Mouse (Mus musculus) CH12.LX (cell line): ENCODE data around the gene Rasgef1c. TPM values are rescaled to one million over a fixed set of nuclear protein-coding genes. Genes with fewer than 3 reads are reported as not detected.
A peak's percentile ranks its signal among the peaks of the same experiment; 100 is the strongest.

Source experiments
- DNase-seq: peaks from one replicate; pipeline ENCODE4 v3.0.0-alpha.2; 2013; ENCODE audit errors: extremely low read depth
- H3K27ac ChIP-seq: 2 replicates; pipeline ENCODE4 v1.5.1; 2012; ENCODE audit warnings: low read depth, mild to moderate bottlenecking, control low read depth, moderate library complexity; ENCODE audit not compliant: insufficient read depth
- H3K27me3 ChIP-seq: replicated peaks from 2 replicates; pipeline ENCODE3; 2012; ENCODE audit warnings: inconsistent platforms
- H3K36me3 ChIP-seq, 2 experiments: replicated peaks in 1 of 2; 2 replicates each; pipeline versions ENCODE3 to v1.6.1; 2012; ENCODE audit warnings: inconsistent platforms in 1 of 2, low read length in 1 of 2, mild to moderate bottlenecking in 1 of 2, mixed read lengths in 1 of 2, moderate library complexity in 1 of 2; ENCODE audit not compliant: control insufficient read depth in 1 of 2, insufficient read depth in 1 of 2
- H3K4me1 ChIP-seq, 2 experiments: 2 replicates each; pipeline ENCODE4 v1.6.1; 2012; ENCODE audit warnings: inconsistent platforms in 1 of 2, moderate library complexity in 1 of 2; ENCODE audit not compliant: insufficient read depth in 2 of 2, control insufficient read depth in 1 of 2
- H3K4me2 ChIP-seq: 2 replicates; pipeline ENCODE4 v1.6.1; 2012; ENCODE audit warnings: low read depth, mild to moderate bottlenecking, control low read depth; ENCODE audit not compliant: poor library complexity, insufficient read depth, severe bottlenecking
- H3K4me3 ChIP-seq, 3 experiments: fragments of 150-350 bp in 1 of 3; sonication (generic) in 1 of 3; replicated peaks in 1 of 3; 2 replicates each; pipeline versions ENCODE3 to v1.5.1; 2011 to 2012; ENCODE audit warnings: low read depth in 2 of 3, low read length in 2 of 3, mild to moderate bottlenecking in 2 of 3, moderate library complexity in 2 of 3, control low read depth in 1 of 3, improper control_type of control experiment in 1 of 3, inconsistent platforms in 1 of 3, mixed read lengths in 1 of 3; ENCODE audit not compliant: poor library complexity in 1 of 3
- H3K79me2 ChIP-seq: replicated peaks from 2 replicates; pipeline ENCODE4 v1.6.1; 2012; ENCODE audit warnings: mild to moderate bottlenecking, moderate library complexity; ENCODE audit not compliant: control insufficient read depth, poor library complexity, insufficient read depth, severe bottlenecking; ENCODE audit errors: extremely low read depth
- H3K9ac ChIP-seq: 2 replicates; pipeline ENCODE4 v1.6.1; 2012; ENCODE audit warnings: low read depth, mild to moderate bottlenecking, control low read depth, moderate library complexity; ENCODE audit not compliant: insufficient read depth
- H3K9me3 ChIP-seq: replicated peaks from 2 replicates; pipeline ENCODE3; 2012; ENCODE audit warnings: low read length, inconsistent platforms, mixed read lengths
- CTCF ChIP-seq, 2 experiments: IDR thresholded peaks in 1 of 2; conservative IDR thresholded peaks in 1 of 2; 2 replicates each; pipeline ENCODE4 v1.5.1; 2011 to 2012; ENCODE audit warnings: low read depth in 2 of 2, low read length in 2 of 2, improper control_type of control experiment in 1 of 2, inconsistent platforms in 1 of 2, mild to moderate bottlenecking in 1 of 2, moderate library complexity in 1 of 2
- ETS1 ChIP-seq: conservative IDR thresholded peaks from 2 replicates; pipeline ENCODE4 v1.6.1; 2012; ENCODE audit warnings: low read depth, mild to moderate bottlenecking, inconsistent platforms, low read length, improper control_type of control experiment, moderate library complexity
- JUND ChIP-seq: conservative IDR thresholded peaks from 2 replicates; pipeline ENCODE4 v1.6.1; 2011; ENCODE audit warnings: low read depth, low read length, improper control_type of control experiment
- MAX ChIP-seq: IDR thresholded peaks from 2 replicates; pipeline ENCODE4 v1.6.1; 2011; ENCODE audit warnings: low read length, improper control_type of control experiment
- POLR2AphosphoS2 ChIP-seq: IDR thresholded peaks from 2 replicates; pipeline ENCODE4 v1.6.1; 2011; ENCODE audit warnings: low read depth, low read length, improper control_type of control experiment
- RAD21 ChIP-seq: IDR thresholded peaks from 2 replicates; pipeline ENCODE4 v1.6.1; 2011; ENCODE audit warnings: low read depth, mild to moderate bottlenecking, low read length, improper control_type of control experiment, moderate library complexity
- SMC3 ChIP-seq: IDR thresholded peaks from 2 replicates; pipeline ENCODE4 v1.6.1; 2011; ENCODE audit warnings: low read depth, low read length, improper control_type of control experiment
- ZC3H11A ChIP-seq: IDR thresholded peaks from 2 replicates; pipeline ENCODE4 v1.6.1; 2012; ENCODE audit warnings: low read depth, mild to moderate bottlenecking, inconsistent platforms, low read length, improper control_type of control experiment
- dilution Hi-C: fragments of 300-500 bp; cut with MboI; formaldehyde crosslinking; loops from 2 replicates; pipeline ENCODE4 v1.14.3; 2020; ENCODE audit warnings: low sequenced_read_pairs; ENCODE audit not compliant: extremely low pct_unique_long_range_greater_than_20kb, extremely low pct_ligation_motif_present
- in situ Hi-C: fragments of 300-500 bp; cut with MboI; formaldehyde crosslinking; loops from 3 replicates; pipeline ENCODE4 v1.14.3; 2019; ENCODE audit warnings: low sequenced_read_pairs, low pct_ligation_motif_present, low pct_unique_long_range_greater_than_20kb, mixed read lengths
- polyA plus RNA-seq: library from polyadenylated mRNA; unstranded; fragments of >175 nt; gene quantifications from 2 replicates; pipeline ENCODE4 v1.2.1, GENCODE M21; 2012; ENCODE audit warnings: low read depth; ENCODE audit not compliant: insufficient read length
- total RNA-seq, 2 experiments: library from RNA; depleted of rRNA; stranded (reverse); fragments of 300-350 nt in 1 of 2; fragments of >200 nt in 1 of 2; gene quantifications; 2 replicates each; pipeline ENCODE4 v1.2.3; 2012 to 2014

Gene Rasgef1c
- total and polyA plus RNA-seq, 3 experiments: not detected

DNA sequence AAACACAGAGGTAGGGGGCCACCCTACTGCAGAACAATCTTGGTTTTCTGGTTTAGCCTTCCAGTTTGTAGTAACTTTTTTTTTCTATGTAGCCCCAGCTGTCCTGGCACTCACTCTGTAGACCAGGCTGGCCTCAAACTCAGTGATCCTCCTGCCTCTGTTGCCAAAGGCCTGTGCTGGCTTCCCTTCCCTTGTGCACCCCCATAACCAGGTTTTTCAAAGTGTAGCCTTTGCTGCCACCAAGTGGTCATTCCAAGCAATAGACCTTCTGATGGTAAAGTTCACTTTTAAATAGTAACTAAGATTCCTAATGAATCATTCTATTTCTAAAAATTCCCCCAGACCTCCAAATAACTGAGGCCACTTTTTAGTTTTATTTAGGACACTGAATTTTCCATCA is 31.9 kb upstream of the Rasgef1c start:
- in situ Hi-C loops (loop anchor here (5.0 to 10.0 kb wide), 2 partner anchors 137 to 215 kb away; no protein-coding TSS in a partner anchor), dilution Hi-C loops (no loop called here)
- Histone ChIP-seq H3K36me3 (peaks cover 28 to 72% of the 10 kb centered on the region in 2 experiments), H3K27me3 (no peaks in the 10 kb centered on the region), H3K9ac (no peak overlapping the region), H3K4me3 (no peak overlapping the region), H3K4me1 (peaks cover 2 to 12% of the 10 kb centered on the region in 2 experiments), H3K4me2 (no peak overlapping the region), H3K79me2 (no peaks in the 10 kb centered on the region), H3K9me3 (no peaks in the 10 kb centered on the region), H3K27ac (no peak overlapping the region)
- TF ChIP-seq SMC3 (peak; percentile 83), RAD21 (peak; percentile 96), POLR2AphosphoS2 (no peak), CTCF (conservative IDR thresholded peaks at IDR 0.05 in 1 of 2, IDR thresholded peaks at IDR 0.05 in 1 of 2; ENCODE audit: low read depth in 2 of 2, low read length in 2 of 2) (peak; percentile 51 to 96), ZC3H11A (peak; percentile 61)
- peak; percentile 60 for DNase-seq

GRCm38 (mm10) chr11:49871914-49872313 is 29.7 kb upstream of the Rasgef1c start:
- H3K36me3 ChIP-seq: peaks cover 24 to 77% of the 10 kb centered on the region in 2 experiments
- H3K9me3 ChIP-seq: no peaks in the 10 kb centered on the region
- H3K4me2 ChIP-seq: no peak overlapping the region
- in situ Hi-C loops (no loop called here), dilution Hi-C loops (no loop called here)
- H3K9ac ChIP-seq: no peak overlapping the region
- no peak overlapping the region for H3K4me3 ChIP-seq
- peak; percentile 84 for DNase-seq
- H3K27ac ChIP-seq: no peak overlapping the region
- H3K79me2 ChIP-seq: no peaks in the 10 kb centered on the region
- peaks cover 5 to 17% of the 10 kb centered on the region in 2 experiments for H3K4me1 ChIP-seq
- H3K27me3 ChIP-seq: no peaks in the 10 kb centered on the region
- TF ChIP-seq JUND: no peak
- peak; percentile 92 for TF ChIP-seq SMC3
- peak; percentile 68 for TF ChIP-seq RAD21
- TF ChIP-seq CTCF (conservative IDR thresholded peaks at IDR 0.05 in 1 of 2, IDR thresholded peaks at IDR 0.05 in 1 of 2; ENCODE audit: low read depth in 2 of 2, low read length in 2 of 2): peak; percentile 91 to 93

- no peaks in the 10 kb centered on the region for H3K9me3 ChIP-seq
- H3K27me3 ChIP-seq: no peaks in the 10 kb centered on the region
- no peak overlapping the region for H3K9ac ChIP-seq
- no peaks in the 10 kb centered on the region for H3K79me2 ChIP-seq
- in situ Hi-C loops: no loop called here
- TF ChIP-seq MAX (no peak), ETS1 (no peak)
- TF ChIP-seq, all 38 proteins: peak for 0
- H3K36me3 ChIP-seq: peaks cover 23 to 76% of the 10 kb centered on the region in 2 experiments
- H3K4me1 ChIP-seq: peaks cover 10 to 24% of the 10 kb centered on the region in 2 experiments
- no peak overlapping the region for H3K4me2 ChIP-seq
- dilution Hi-C loops: no loop called here
- H3K27ac ChIP-seq: no peak overlapping the region
- H3K4me3 ChIP-seq: no peak overlapping the region
- no peak for DNase-seq
Observed at GRCm38 (mm10) chr11:49872779-49873178, 28.9 kb upstream of the Rasgef1c start.
